Mouse (Mus musculus): ENCODE measurements around the gene Lman2. TPM values are rescaled to one million over a fixed set of nuclear protein-coding genes. Genes with fewer than 3 reads are reported as not detected.

The Lman2 gene
- polyA plus RNA-seq, 1 experiment from 2014 or later, result 56.6 TPM

- 71% methylated on average over 4 of the region's 4 CpGs for WGBS
- Histone ChIP-seq H3K4me2 (no peak overlapping the region), H3K4me3 (no peak overlapping the region), H3K9me3 (no peaks in the 10 kb centered on the region), H3K4me1 (replicated peaks) (no peaks in the 10 kb centered on the region), H3K36me3 (no peaks in the 10 kb centered on the region), H3K9ac (no peak overlapping the region), H3K27ac (replicated peaks) (no peak overlapping the region), H3K27me3 (peaks cover 2% of the 10 kb centered on the region; the same call in 1 of the 2 replicates)
- no peak for ATAC-seq (ENCODE audit: low read depth)
These were observed 30.4 kb upstream of the Lman2 start for GRCm38 (mm10) chr13:55392933-55393332.

- Histone ChIP-seq H3K9ac (no peak overlapping the region), H3K27me3 (no peaks in the 10 kb centered on the region), H3K9me3 (no peaks in the 10 kb centered on the region), H3K4me2 (no peak overlapping the region), H3K27ac (replicated peaks) (no peak overlapping the region), H3K4me3 (no peak overlapping the region), H3K36me3 (no peaks in the 10 kb centered on the region), H3K4me1 (replicated peaks) (no peaks in the 10 kb centered on the region)
- WGBS, result 70% methylated on average over 1 of the region's 1 CpGs
- no peak for ATAC-seq (ENCODE audit: low read depth)
These were observed 29.0 kb upstream of the Lman2 start for GRCm38 (mm10) chr13:55391626-55392029.

GRCm38 (mm10) chr13:55390644-55391043 lies 28.1 kb upstream of the Lman2 start:
- Histone ChIP-seq H3K27ac (replicated peaks) (no peak overlapping the region), H3K27me3 (no peaks in the 10 kb centered on the region), H3K4me2 (no peak overlapping the region), H3K4me3 (no peak overlapping the region), H3K4me1 (replicated peaks) (no peaks in the 10 kb centered on the region), H3K9ac (no peak overlapping the region), H3K36me3 (no peaks in the 10 kb centered on the region), H3K9me3 (no peaks in the 10 kb centered on the region)
- 87% methylated on average over 3 of the region's 3 CpGs for WGBS
- ATAC-seq (ENCODE audit: low read depth), result no peak

- H3K27me3 ChIP-seq, result peaks cover 73% of the 10 kb centered on the region
- 84% methylated on average over 4 of the region's 4 CpGs for WGBS
- ATAC-seq (ENCODE audit: low read depth), result no peak
These were observed 19.2 kb upstream of the Lman2 start for GRCm38 (mm10) chr13:55381790-55382189.

GRCm38 (mm10) chr13:55378907-55379580 lies 16.5 kb upstream of the Lman2 start:
- no peak overlapping the region for H3K4me2 ChIP-seq
- ATAC-seq (ENCODE audit: low read depth), result no peak

More at GRCm38 (mm10) chr13:55381790-55382189, 19.2 kb upstream of the Lman2 start:
- Histone ChIP-seq H3K9me3 (no peaks in the 10 kb centered on the region), H3K27ac (replicated peaks) (no peak overlapping the region), H3K9ac (no peak overlapping the region), H3K4me2 (no peak overlapping the region), H3K4me3 (no peak overlapping the region), H3K4me1 (replicated peaks) (no peaks in the 10 kb centered on the region), H3K36me3 (no peaks in the 10 kb centered on the region)

GRCm38 (mm10) chr13:55375877-55376276 lies 13.3 kb upstream of the Lman2 start:
- Histone ChIP-seq H3K4me1 (replicated peaks) (no peaks in the 10 kb centered on the region), H3K9me3 (no peaks in the 10 kb centered on the region), H3K27ac (replicated peaks) (no peak overlapping the region), H3K4me3 (no peak overlapping the region), H3K4me2 (no peak overlapping the region), H3K27me3 (peaks cover 60% of the 10 kb centered on the region), H3K36me3 (no peaks in the 10 kb centered on the region), H3K9ac (no peak overlapping the region)
- ATAC-seq (ENCODE audit: low read depth), result no peak
- WGBS, result 79% methylated on average over 2 of the region's 2 CpGs

More at GRCm38 (mm10) chr13:55378907-55379580, 16.5 kb upstream of the Lman2 start:
- Histone ChIP-seq H3K9me3 (no peaks in the 10 kb centered on the region), H3K27me3 (peaks cover 86% of the 10 kb centered on the region), H3K9ac (no peak overlapping the region), H3K4me3 (no peak overlapping the region), H3K4me1 (replicated peaks) (no peaks in the 10 kb centered on the region), H3K36me3 (no peaks in the 10 kb centered on the region), H3K27ac (replicated peaks) (no peak overlapping the region)
- 7% methylated on average over 32 of the region's 32 CpGs for WGBS

GRCm38 (mm10) chr13:55374206-55374924 lies 11.8 kb upstream of the Lman2 start:
- Histone ChIP-seq H3K4me1 (replicated peaks) (no peaks in the 10 kb centered on the region), H3K36me3 (no peaks in the 10 kb centered on the region), H3K4me2 (no peak overlapping the region), H3K27me3 (peaks cover 57% of the 10 kb centered on the region), H3K9ac (no peak overlapping the region), H3K9me3 (no peaks in the 10 kb centered on the region), H3K27ac (replicated peaks) (no peak overlapping the region), H3K4me3 (no peak overlapping the region)
- 57% methylated on average over 6 of the region's 6 CpGs for WGBS
- ATAC-seq (ENCODE audit: low read depth), result no peak

- no peak overlapping the region for H3K4me2 ChIP-seq
- H3K36me3 ChIP-seq, result no peaks in the 10 kb centered on the region
- peaks cover 37% of the 10 kb centered on the region for H3K27me3 ChIP-seq
- 72% methylated on average over 5 of the region's 5 CpGs for WGBS
- no peak for ATAC-seq (ENCODE audit: low read depth)
- no peaks in the 10 kb centered on the region for H3K9me3 ChIP-seq
- no peak overlapping the region for H3K9ac ChIP-seq
- H3K4me1 ChIP-seq (replicated peaks), result no peaks in the 10 kb centered on the region
- no peak overlapping the region for H3K27ac ChIP-seq (replicated peaks)
- no peak overlapping the region for H3K4me3 ChIP-seq
These were observed 9.2 kb upstream of the Lman2 start for GRCm38 (mm10) chr13:55371740-55372139.

- ATAC-seq (ENCODE audit: low read depth), result no peak
- 67% methylated on average over 8 of the region's 8 CpGs for WGBS
These were observed 8.6 kb upstream of the Lman2 start for GRCm38 (mm10) chr13:55371007-55371681.

GRCm38 (mm10) chr13:55370234-55370633 lies 7.7 kb upstream of the Lman2 start:
- 64% methylated on average over 3 of the region's 3 CpGs for WGBS
- no peak for ATAC-seq (ENCODE audit: low read depth)
- Histone ChIP-seq H3K36me3 (no peaks in the 10 kb centered on the region), H3K9me3 (no peaks in the 10 kb centered on the region), H3K4me2 (no peak overlapping the region), H3K4me3 (no peak overlapping the region), H3K4me1 (replicated peaks) (no peaks in the 10 kb centered on the region), H3K27me3 (peaks cover 33% of the 10 kb centered on the region), H3K27ac (replicated peaks) (no peak overlapping the region), H3K9ac (no peak overlapping the region)

More at GRCm38 (mm10) chr13:55371007-55371681, 8.6 kb upstream of the Lman2 start:
- Histone ChIP-seq H3K9me3 (no peaks in the 10 kb centered on the region), H3K4me1 (replicated peaks) (no peaks in the 10 kb centered on the region), H3K9ac (no peak overlapping the region), H3K4me3 (no peak overlapping the region), H3K27ac (replicated peaks) (no peak overlapping the region), H3K4me2 (no peak overlapping the region), H3K36me3 (no peaks in the 10 kb centered on the region), H3K27me3 (peaks cover 37% of the 10 kb centered on the region)

- no peak within 1 kb of the TSS for H3K9ac ChIP-seq
- peaks cover 29% of the 10 kb centered on the region for H3K27me3 ChIP-seq
- H3K9me3 ChIP-seq, result no peaks in the 10 kb centered on the region
- no peaks in the 10 kb centered on the region for H3K36me3 ChIP-seq
- no peaks in the 10 kb centered on the region for H3K4me1 ChIP-seq (replicated peaks)
- H3K27ac ChIP-seq (replicated peaks), result no peak within 1 kb of the TSS
- H3K4me3 ChIP-seq, result no peak within 1 kb of the TSS
- no peak; the same call in 1 of the 2 replicates for ATAC-seq (ENCODE audit: low read depth)
- H3K4me2 ChIP-seq, result 0 out of 2 replicates have a peak within 1 kb of the TSS, but pooled peaks have one; percentile 18
- 61% methylated on average over 13 of the region's 13 CpGs for WGBS
These were observed 7.0 kb upstream of the Lman2 start, which contains the start of gene Rgs14 for GRCm38 (mm10) chr13:55369531-55370114. Rgs14 (plus strand) TSS chr13:55369732.

GRCm38 (mm10) chr13:55368401-55368800 lies 5.8 kb upstream of the Lman2 start:
- no peaks in the 10 kb centered on the region for H3K36me3 ChIP-seq
- no peak overlapping the region for H3K4me2 ChIP-seq
- H3K4me1 ChIP-seq (replicated peaks), result no peaks in the 10 kb centered on the region
- peaks cover 23% of the 10 kb centered on the region for H3K27me3 ChIP-seq
- no peak for ATAC-seq (ENCODE audit: low read depth)
- H3K9ac ChIP-seq, result no peak overlapping the region
- WGBS, result 85% methylated on average over 7 of the region's 7 CpGs
- H3K9me3 ChIP-seq, result no peaks in the 10 kb centered on the region
- no peak overlapping the region for H3K4me3 ChIP-seq
- no peak overlapping the region for H3K27ac ChIP-seq (replicated peaks)
